Mouse (Mus musculus): ENCODE measurements around the gene Ush1g. TPM values are rescaled to one million over a fixed set of nuclear protein-coding genes. Genes with fewer than 3 reads are reported as not detected.

The Ush1g gene
- total and polyA plus RNA-seq, 3 experiments, result not detected

- TF ChIP-seq POLR2AphosphoS5 (IDR thresholded peaks at IDR 0.05; ENCODE audit: borderline replicate concordance, low read depth, low read length) (no peak), ZKSCAN1 (IDR thresholded peaks at IDR 0.05; ENCODE audit: low read depth, low read length) (no peak), HCFC1 (IDR thresholded peaks at IDR 0.05; ENCODE audit: low read depth, low read length) (no peak), CHD1 (IDR thresholded peaks at IDR 0.05; ENCODE audit: low read depth, low read length) (no peak), USF2 (IDR thresholded peaks at IDR 0.05; ENCODE audit: borderline replicate concordance in 1 of 2, insufficient read depth in 1 of 2, low read depth in 1 of 2, low read length in 2 of 2) (peak; percentile 53 to 74), TCF12 (IDR thresholded peaks at IDR 0.05; ENCODE audit: low read depth, low read length) (no peak), ZC3H11A (IDR thresholded peaks at IDR 0.05; ENCODE audit: low read depth, low read length) (no peak), SIN3A (IDR thresholded peaks at IDR 0.05; ENCODE audit: low read length) (no peak), MYB (IDR thresholded peaks at IDR 0.05; ENCODE audit: low read depth, low read length) (no peak), SMC3 (IDR thresholded peaks at IDR 0.05; ENCODE audit: low read depth, low read length) (no peak), TBP (IDR thresholded peaks at IDR 0.05; ENCODE audit: low read depth, low read length) (no peak), MYC (IDR thresholded peaks at IDR 0.05; ENCODE audit: low read depth, low read length) (no peak), ZNF384 (IDR thresholded peaks at IDR 0.05; ENCODE audit: low read depth, low read length) (no peak), RCOR1 (IDR thresholded peaks at IDR 0.05; ENCODE audit: low read depth, low read length) (no peak), ELF1 (IDR thresholded peaks at IDR 0.05; ENCODE audit: low read depth, low read length) (no peak), KAT2A (conservative IDR thresholded peaks at IDR 0.05; ENCODE audit: low read depth, low read length) (no peak), NRF1 (IDR thresholded peaks at IDR 0.05; ENCODE audit: insufficient read depth, low read depth, low read length, poor library complexity, severe bottlenecking) (no peak), ZMIZ1 (IDR thresholded peaks at IDR 0.05; ENCODE audit: low read depth, low read length) (no peak), MAZ (IDR thresholded peaks at IDR 0.05; ENCODE audit: low read depth, low read length) (no peak), POLR2AphosphoS2 (IDR thresholded peaks at IDR 0.05; ENCODE audit: low read length) (no peak), MAFK (IDR thresholded peaks at IDR 0.05; ENCODE audit: borderline replicate concordance, low read depth, low read length) (no peak)
Observed at GRCm38 (mm10) chr11:115348681-115349248, 26.9 kb upstream of the Ush1g start (continued).

- H3K4me1 ChIP-seq (ENCODE audit: control insufficient read depth in 1 of 2, insufficient read depth in 2 of 2, low read length in 2 of 2), result peaks cover 0 to 21% of the 10 kb centered on the region in 2 experiments; a peak in 2 of 4 replicates
- no peak overlapping the region for H3K27ac ChIP-seq (ENCODE audit: control insufficient read depth, low read depth, low read length)
- H3K36me3 ChIP-seq (ENCODE audit: control insufficient read depth in 1 of 2, insufficient read depth in 2 of 2, low read length in 2 of 2), result peaks cover 0 to 2% of the 10 kb centered on the region in 2 experiments; a peak in 1 of 4 replicates
- peaks cover 0 to 5% of the 10 kb centered on the region in 2 experiments; a peak in 2 of 4 replicates for H3K27me3 ChIP-seq (ENCODE audit: control insufficient read depth in 1 of 2, insufficient read depth in 2 of 2, low read length in 2 of 2)
- no peaks in the 10 kb centered on the region for H3K79me2 ChIP-seq (ENCODE audit: control insufficient read depth, insufficient read depth, low read length, poor library complexity)
- H3K9ac ChIP-seq (ENCODE audit: control insufficient read depth, low read depth, low read length, poor library complexity, severe bottlenecking), result no peak overlapping the region
- H3K4me3 ChIP-seq (ENCODE audit: control insufficient read depth in 1 of 2, insufficient read depth in 1 of 2, low read depth in 2 of 2, low read length in 2 of 2), result no peak overlapping the region
- no peaks in the 10 kb centered on the region for H3K9me3 ChIP-seq (replicated peaks; ENCODE audit: insufficient read depth, low read length)
- TF ChIP-seq NRF1 (IDR thresholded peaks at IDR 0.05; ENCODE audit: insufficient read depth, low read depth, low read length, poor library complexity, severe bottlenecking) (no peak), SMC3 (IDR thresholded peaks at IDR 0.05; ENCODE audit: low read depth, low read length) (no peak), RAD21 (IDR thresholded peaks at IDR 0.05; ENCODE audit: low read depth, low read length) (no peak), MYC (IDR thresholded peaks at IDR 0.05; ENCODE audit: low read depth, low read length) (no peak), ZC3H11A (IDR thresholded peaks at IDR 0.05; ENCODE audit: low read depth, low read length) (no peak)
- DNase-seq (ENCODE audit: low read depth, low spot score), result no peak
Observed at GRCm38 (mm10) chr11:115345515-115345914, 23.7 kb upstream of the Ush1g start.

Data from MEL (cell line).